Mouse (Mus musculus) testis, adult 2 months (tissue): ENCODE data around the gene Adgrb2.

Experiments used
- CTCF ChIP-seq: fragments of 200-500 bp; IDR thresholded peaks from 2 replicates; pipeline ENCODE4 v1.5.1; 2012; ENCODE audit warnings: low read depth, mild to moderate bottlenecking, inconsistent platforms, low read length, moderate library complexity; ENCODE audit not compliant: control insufficient read depth, insufficient read depth, insufficient replicate concordance
- POLR2A ChIP-seq: fragments of 200-500 bp; IDR thresholded peaks from 2 replicates; pipeline ENCODE4 v1.6.1; 2012; ENCODE audit warnings: low read depth, mild to moderate bottlenecking, inconsistent platforms, low read length, moderate library complexity; ENCODE audit not compliant: control insufficient read depth

GRCm38 (mm10) chr4:129970168-129970567 lies 14.5 kb upstream of the Adgrb2 start:
- TF ChIP-seq POLR2A (no peak), CTCF (no peak)
